Mouse (Mus musculus) CH12.LX (cell line): ENCODE measurements around the gene Lmx1a.

Experiments
- CTCF ChIP-seq, 2 experiments: IDR thresholded peaks in 1 of 2; conservative IDR thresholded peaks in 1 of 2; 2 replicates each; pipeline ENCODE4 v1.5.1; 2011 to 2012; ENCODE audit warnings: low read depth in 2 of 2, low read length in 2 of 2, improper control_type of control experiment in 1 of 2, inconsistent platforms in 1 of 2, mild to moderate bottlenecking in 1 of 2, moderate library complexity in 1 of 2
- ETS1 ChIP-seq: conservative IDR thresholded peaks from 2 replicates; pipeline ENCODE4 v1.6.1; 2012; ENCODE audit warnings: low read depth, mild to moderate bottlenecking, inconsistent platforms, low read length, improper control_type of control experiment, moderate library complexity
- MAFK ChIP-seq: IDR thresholded peaks from 2 replicates; pipeline ENCODE4 v1.6.1; 2011; ENCODE audit warnings: low read length, improper control_type of control experiment; ENCODE audit not compliant: insufficient replicate concordance
- MXI1 ChIP-seq: IDR thresholded peaks from 2 replicates; pipeline ENCODE4 v1.6.1; 2011; ENCODE audit warnings: mild to moderate bottlenecking, low read depth, low read length, improper control_type of control experiment
- POLR2A ChIP-seq: IDR thresholded peaks from 2 replicates; pipeline ENCODE4 v1.6.1; 2011; ENCODE audit warnings: low read depth, mild to moderate bottlenecking, improper control_type of control experiment, low read length
- UBTF ChIP-seq: IDR thresholded peaks from 2 replicates; pipeline ENCODE4 v1.6.1; 2012; ENCODE audit warnings: low read depth, mild to moderate bottlenecking, inconsistent platforms, low read length, improper control_type of control experiment, moderate library complexity

DNA sequence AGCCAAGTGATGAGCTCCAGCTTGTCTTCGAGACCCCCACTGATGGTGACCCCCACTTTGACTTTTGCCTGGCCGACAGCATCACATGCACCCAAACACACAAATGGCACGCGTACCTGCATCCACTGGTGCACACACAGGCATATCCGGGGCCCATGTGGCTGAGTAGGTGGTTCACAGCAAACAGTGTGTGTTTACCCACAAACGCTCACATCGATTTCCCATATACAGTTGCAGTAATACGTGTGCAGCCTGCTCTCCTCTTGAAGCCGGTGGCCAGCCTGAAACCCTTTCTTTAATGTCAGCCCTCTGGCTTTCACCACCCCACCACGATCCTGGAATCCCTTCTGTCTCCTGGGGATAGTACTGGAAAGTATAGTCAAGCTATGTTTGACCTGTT, 71.3 kb downstream of the Lmx1a start:
- no peak for TF ChIP-seq MAFK
- TF ChIP-seq POLR2A, result no peak
- TF ChIP-seq UBTF, result no peak
- TF ChIP-seq ETS1, result no peak
- no peak for TF ChIP-seq CTCF (conservative IDR thresholded peaks at IDR 0.05 in 1 of 2, IDR thresholded peaks at IDR 0.05 in 1 of 2; ENCODE audit: low read depth in 2 of 2, low read length in 2 of 2)
- TF ChIP-seq MXI1, result no peak
